Mouse (Mus musculus): ENCODE data around the gene Med12l. TPM values are rescaled to one million over a fixed set of nuclear protein-coding genes. Genes with fewer than 3 reads are reported as not detected.

Med12l gene
- polyA plus RNA-seq, 1 experiment: 16.9 TPM

GRCm38 (mm10) chr3:59263417-59263816 is 257.8 kb downstream of the Med12l start:
- no peak for TF ChIP-seq CTCF (IDR thresholded peaks at IDR 0.05; ENCODE audit: borderline replicate concordance, insufficient read depth, low read depth, low read length)
- no peak for TF ChIP-seq POLR2A (IDR thresholded peaks at IDR 0.05; ENCODE audit: borderline replicate concordance, insufficient read depth, low read length)
- H3K27ac ChIP-seq (ENCODE audit: insufficient read depth, low read length): no peak overlapping the region
- 98% methylated on average over 2 of the region's 2 CpGs for WGBS

GRCm38 (mm10) chr3:59263988-59264387 is 258.4 kb downstream of the Med12l start:
- TF ChIP-seq POLR2A (IDR thresholded peaks at IDR 0.05; ENCODE audit: borderline replicate concordance, insufficient read depth, low read length): no peak
- no peak for TF ChIP-seq CTCF (IDR thresholded peaks at IDR 0.05; ENCODE audit: borderline replicate concordance, insufficient read depth, low read depth, low read length)
- no peak overlapping the region for H3K4me3 ChIP-seq (replicated peaks; ENCODE audit: insufficient read depth, low read depth, low read length)
- H3K4me1 ChIP-seq (ENCODE audit: control insufficient read depth, insufficient read depth, low read length): no peaks in the 10 kb centered on the region
- H3K27ac ChIP-seq (ENCODE audit: insufficient read depth, low read length): no peak overlapping the region
- 79% methylated on average over 3 of the region's 3 CpGs for WGBS
- H3K27me3 ChIP-seq (ENCODE audit: control insufficient read depth, insufficient read depth, low read length): no peaks in the 10 kb centered on the region
- no peak for DNase-seq

More at GRCm38 (mm10) chr3:59263417-59263816, 257.8 kb downstream of the Med12l start:
- Histone ChIP-seq H3K4me1 (ENCODE audit: control insufficient read depth, insufficient read depth, low read length) (no peaks in the 10 kb centered on the region), H3K27me3 (ENCODE audit: control insufficient read depth, insufficient read depth, low read length) (no peaks in the 10 kb centered on the region), H3K4me3 (replicated peaks; ENCODE audit: insufficient read depth, low read depth, low read length) (no peak overlapping the region)
- DNase-seq: no peak

GRCm38 (mm10) chr3:59270811-59271210 is 265.2 kb downstream of the Med12l start:
- no peak for TF ChIP-seq POLR2A (IDR thresholded peaks at IDR 0.05; ENCODE audit: borderline replicate concordance, insufficient read depth, low read length)
- no peak for TF ChIP-seq CTCF (IDR thresholded peaks at IDR 0.05; ENCODE audit: borderline replicate concordance, insufficient read depth, low read depth, low read length)

GRCm38 (mm10) chr3:59277502-59278253 is 272.1 kb downstream of the Med12l start:
- no peak for DNase-seq
- Histone ChIP-seq H3K4me3 (replicated peaks; ENCODE audit: insufficient read depth, low read depth, low read length) (no peak overlapping the region), H3K27ac (ENCODE audit: insufficient read depth, low read length) (no peak overlapping the region), H3K4me1 (ENCODE audit: control insufficient read depth, insufficient read depth, low read length) (no peaks in the 10 kb centered on the region), H3K27me3 (ENCODE audit: control insufficient read depth, insufficient read depth, low read length) (no peaks in the 10 kb centered on the region)
- TF ChIP-seq POLR2A (IDR thresholded peaks at IDR 0.05; ENCODE audit: borderline replicate concordance, insufficient read depth, low read length) (no peak), CTCF (IDR thresholded peaks at IDR 0.05; ENCODE audit: borderline replicate concordance, insufficient read depth, low read depth, low read length) (no peak)
- WGBS: 24% methylated on average over 3 of the region's 3 CpGs

More at GRCm38 (mm10) chr3:59270811-59271210, 265.2 kb downstream of the Med12l start:
- peak; percentile 35 to 45 for DNase-seq
- H3K4me1 ChIP-seq (ENCODE audit: control insufficient read depth, insufficient read depth, low read length): no peaks in the 10 kb centered on the region; the same call in 1 of the 2 replicates
- H3K4me3 ChIP-seq (replicated peaks; ENCODE audit: insufficient read depth, low read depth, low read length): no peak overlapping the region
- WGBS: 41% methylated on average over 6 of the region's 6 CpGs
- H3K27me3 ChIP-seq (ENCODE audit: control insufficient read depth, insufficient read depth, low read length): no peaks in the 10 kb centered on the region
- H3K27ac ChIP-seq (ENCODE audit: insufficient read depth, low read length): no peak overlapping the region

GRCm38 (mm10) chr3:59278254-59278533 is 272.6 kb downstream of the Med12l start:
- no peak for DNase-seq
- H3K27ac ChIP-seq (ENCODE audit: insufficient read depth, low read length): no peak overlapping the region
- no peaks in the 10 kb centered on the region for H3K4me1 ChIP-seq (ENCODE audit: control insufficient read depth, insufficient read depth, low read length)
- no peaks in the 10 kb centered on the region for H3K27me3 ChIP-seq (ENCODE audit: control insufficient read depth, insufficient read depth, low read length)
- 89% methylated on average over 3 of the region's 3 CpGs for WGBS
- no peak overlapping the region for H3K4me3 ChIP-seq (replicated peaks; ENCODE audit: insufficient read depth, low read depth, low read length)
- TF ChIP-seq CTCF (IDR thresholded peaks at IDR 0.05; ENCODE audit: borderline replicate concordance, insufficient read depth, low read depth, low read length): no peak
- TF ChIP-seq POLR2A (IDR thresholded peaks at IDR 0.05; ENCODE audit: borderline replicate concordance, insufficient read depth, low read length): no peak

- no peak for DNase-seq
- H3K27me3 ChIP-seq (ENCODE audit: control insufficient read depth, insufficient read depth, low read length): no peaks in the 10 kb centered on the region
- H3K27ac ChIP-seq (ENCODE audit: insufficient read depth, low read length): no peak overlapping the region
- no peaks in the 10 kb centered on the region for H3K4me1 ChIP-seq (ENCODE audit: control insufficient read depth, insufficient read depth, low read length)
- no peak overlapping the region for H3K4me3 ChIP-seq (replicated peaks; ENCODE audit: insufficient read depth, low read depth, low read length)
- TF ChIP-seq CTCF (IDR thresholded peaks at IDR 0.05; ENCODE audit: borderline replicate concordance, insufficient read depth, low read depth, low read length): no peak
These were observed 273.0 kb downstream of the Med12l start for GRCm38 (mm10) chr3:59278620-59279019.

GRCm38 (mm10) chr3:59290551-59290950 is 284.9 kb downstream of the Med12l start:
- Histone ChIP-seq H3K27ac (ENCODE audit: insufficient read depth, low read length) (no peak overlapping the region), H3K4me3 (replicated peaks; ENCODE audit: insufficient read depth, low read depth, low read length) (no peak overlapping the region), H3K27me3 (ENCODE audit: control insufficient read depth, insufficient read depth, low read length) (no peaks in the 10 kb centered on the region), H3K4me1 (ENCODE audit: control insufficient read depth, insufficient read depth, low read length) (no peaks in the 10 kb centered on the region)
- 79% methylated on average over 2 of the region's 2 CpGs for WGBS
- TF ChIP-seq POLR2A (IDR thresholded peaks at IDR 0.05; ENCODE audit: borderline replicate concordance, insufficient read depth, low read length): no peak
- no peak for TF ChIP-seq CTCF (IDR thresholded peaks at IDR 0.05; ENCODE audit: borderline replicate concordance, insufficient read depth, low read depth, low read length)
- DNase-seq: no peak

- Histone ChIP-seq H3K27ac (ENCODE audit: insufficient read depth, low read length) (no peak overlapping the region), H3K4me1 (ENCODE audit: control insufficient read depth, insufficient read depth, low read length) (no peaks in the 10 kb centered on the region), H3K4me3 (replicated peaks; ENCODE audit: insufficient read depth, low read depth, low read length) (no peak overlapping the region), H3K27me3 (ENCODE audit: control insufficient read depth, insufficient read depth, low read length) (no peaks in the 10 kb centered on the region)
- 76% methylated on average over 5 of the region's 5 CpGs for WGBS
- DNase-seq: no peak
- TF ChIP-seq POLR2A (IDR thresholded peaks at IDR 0.05; ENCODE audit: borderline replicate concordance, insufficient read depth, low read length) (no peak), CTCF (IDR thresholded peaks at IDR 0.05; ENCODE audit: borderline replicate concordance, insufficient read depth, low read depth, low read length) (no peak)
These were observed 288.0 kb downstream of the Med12l start for GRCm38 (mm10) chr3:59293437-59294199.

Data from cerebellum, adult 2 months (tissue).